Mouse (Mus musculus): ENCODE results near the gene 9530053A07Rik. TPM values are rescaled to one million over a fixed set of nuclear protein-coding genes. Genes with fewer than 3 reads are reported as not detected.

9530053A07Rik gene
- polyA plus RNA-seq, 1 experiment from 2014 or later: not detected

DNA sequence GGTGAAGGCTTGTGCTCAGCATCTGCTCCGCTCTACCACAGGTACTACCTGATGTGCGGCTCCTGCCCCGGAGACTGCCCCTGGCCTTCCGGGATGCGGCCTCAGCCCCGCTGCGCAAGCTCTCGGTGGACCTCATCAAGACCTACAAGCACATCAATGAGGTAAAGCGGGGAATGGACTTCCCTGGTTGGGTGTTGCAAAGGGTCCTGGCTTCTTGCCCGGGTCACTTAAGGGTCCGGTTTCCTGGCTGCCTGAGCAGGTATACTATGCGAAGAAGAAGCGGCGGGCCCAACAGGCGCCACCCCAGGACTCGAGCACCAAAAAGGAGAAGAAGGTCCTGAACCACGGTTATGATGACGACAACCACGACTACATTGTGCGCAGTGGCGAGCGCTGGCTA, 53.1 kb downstream of the 9530053A07Rik start:
- 96% methylated on average over 22 of the region's 22 CpGs for WGBS
- Histone ChIP-seq H3K27me3 (ENCODE audit: control insufficient read depth, insufficient read depth, low read length) (no peaks in the 10 kb centered on the region), H3K9me3 (ENCODE audit: control insufficient read depth, low read length) (no peaks in the 10 kb centered on the region), H3K4me1 (ENCODE audit: control insufficient read depth, insufficient read depth, low read length) (0 out of 2 replicates have a peak, but pooled peaks cover 6% of the 10 kb centered on the region), H3K36me3 (ENCODE audit: control insufficient read depth, insufficient read depth, low read length) (peaks cover 76% of the 10 kb centered on the region), H3K4me2 (replicated peaks; ENCODE audit: low read depth, low read length) (no peak overlapping the region), H3K4me3 (ENCODE audit: low read length) (no peak overlapping the region), H3K27ac (ENCODE audit: low read depth, low read length) (no peak overlapping the region), H3K9ac (ENCODE audit: low read depth, low read length) (no peak overlapping the region)
- ATAC-seq (ENCODE audit: low FRiP score, low TSS enrichment): no peak

DNA sequence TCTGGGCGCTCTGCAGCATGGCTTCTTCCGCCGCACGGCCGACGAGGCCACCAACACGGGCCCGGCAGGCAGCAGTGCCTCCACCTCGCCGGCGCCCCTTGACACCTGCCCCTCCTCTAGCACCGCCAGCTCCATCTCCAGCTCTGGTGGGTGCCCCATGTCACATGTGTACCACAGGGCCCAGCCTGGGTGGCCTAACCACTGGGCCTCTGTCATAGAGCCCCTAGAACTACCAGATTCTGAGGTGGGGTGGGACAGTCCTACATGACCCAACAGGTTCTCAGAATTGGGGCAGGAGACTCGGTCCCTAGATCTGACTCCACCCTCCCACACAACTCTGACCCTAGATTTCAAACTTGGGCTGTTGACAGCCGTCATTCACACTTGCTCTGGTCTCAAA, 56.6 kb downstream of the 9530053A07Rik start:
- 0 out of 2 replicates have a peak, but pooled peaks cover under 1% of the 10 kb centered on the region for H3K4me1 ChIP-seq (ENCODE audit: control insufficient read depth, insufficient read depth, low read length)
- H3K4me2 ChIP-seq (replicated peaks; ENCODE audit: low read depth, low read length): no peak overlapping the region
- no peak overlapping the region for H3K4me3 ChIP-seq (ENCODE audit: low read length)
- no peak overlapping the region for H3K27ac ChIP-seq (ENCODE audit: low read depth, low read length)
- H3K9me3 ChIP-seq (ENCODE audit: control insufficient read depth, low read length): no peaks in the 10 kb centered on the region
- H3K36me3 ChIP-seq (ENCODE audit: control insufficient read depth, insufficient read depth, low read length): peaks cover 95% of the 10 kb centered on the region
- H3K9ac ChIP-seq (ENCODE audit: low read depth, low read length): no peak overlapping the region; the same call in 1 of the 2 replicates
- no peaks in the 10 kb centered on the region for H3K27me3 ChIP-seq (ENCODE audit: control insufficient read depth, insufficient read depth, low read length)
- WGBS: 96% methylated on average over 14 of the region's 14 CpGs
- ATAC-seq (ENCODE audit: low FRiP score, low TSS enrichment): no peak

DNA sequence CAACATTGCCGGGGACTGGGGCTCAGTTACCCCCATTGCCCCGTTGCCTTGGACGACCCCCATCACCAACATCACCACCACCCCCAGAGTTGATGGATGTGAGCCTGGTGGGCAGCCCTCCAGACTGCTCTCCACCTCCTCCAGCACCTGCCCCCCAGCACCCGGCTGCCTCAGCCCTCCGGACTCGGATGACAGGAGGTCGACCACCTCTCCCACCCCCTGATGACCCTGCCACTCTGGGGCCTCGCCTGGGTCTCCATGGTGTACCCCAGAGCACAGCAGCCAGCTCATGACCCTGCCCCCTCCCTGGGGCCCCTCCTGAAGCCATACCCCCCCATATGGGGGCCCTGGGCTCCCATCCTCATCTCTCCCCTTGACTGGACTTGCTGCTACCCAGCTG, 57.4 kb downstream of the 9530053A07Rik start:
- no peaks in the 10 kb centered on the region for H3K9me3 ChIP-seq (ENCODE audit: control insufficient read depth, low read length)
- H3K4me1 ChIP-seq (ENCODE audit: control insufficient read depth, insufficient read depth, low read length): no peaks in the 10 kb centered on the region
- H3K27ac ChIP-seq (ENCODE audit: low read depth, low read length): no peak overlapping the region
- no peak overlapping the region for H3K4me3 ChIP-seq (ENCODE audit: low read length)
- H3K9ac ChIP-seq (ENCODE audit: low read depth, low read length): no peak overlapping the region
- H3K27me3 ChIP-seq (ENCODE audit: control insufficient read depth, insufficient read depth, low read length): no peaks in the 10 kb centered on the region
- no peak overlapping the region for H3K4me2 ChIP-seq (replicated peaks; ENCODE audit: low read depth, low read length)
- peaks cover 96% of the 10 kb centered on the region for H3K36me3 ChIP-seq (ENCODE audit: control insufficient read depth, insufficient read depth, low read length)
- no peak for ATAC-seq (ENCODE audit: low FRiP score, low TSS enrichment)
- WGBS: 80% methylated on average over 8 of the region's 8 CpGs

DNA sequence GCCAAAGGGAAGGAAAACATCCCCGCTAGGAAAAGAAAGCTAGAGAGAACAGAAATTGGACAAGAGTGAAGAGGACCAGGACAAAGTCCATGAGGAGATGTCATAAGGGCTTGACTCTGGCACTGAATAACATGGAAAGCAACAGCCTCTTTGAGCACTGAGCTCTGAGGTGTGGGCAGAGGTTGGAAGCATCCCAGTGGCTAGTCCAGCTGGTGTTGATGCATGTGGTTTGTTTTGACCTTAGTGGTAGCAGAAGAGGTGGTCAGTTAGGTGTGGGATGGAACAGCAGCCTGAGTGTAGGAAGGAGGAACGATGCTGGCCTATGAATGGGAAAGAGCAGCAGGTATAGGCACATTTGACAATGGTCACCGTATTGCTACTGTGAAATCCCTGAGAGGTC, 62.2 kb downstream of the 9530053A07Rik start:
- H3K9me3 ChIP-seq (ENCODE audit: control insufficient read depth, low read length): no peaks in the 10 kb centered on the region
- WGBS: 98% methylated on average over 3 of the region's 3 CpGs
- H3K36me3 ChIP-seq (ENCODE audit: control insufficient read depth, insufficient read depth, low read length): peaks cover 78% of the 10 kb centered on the region

DNA sequence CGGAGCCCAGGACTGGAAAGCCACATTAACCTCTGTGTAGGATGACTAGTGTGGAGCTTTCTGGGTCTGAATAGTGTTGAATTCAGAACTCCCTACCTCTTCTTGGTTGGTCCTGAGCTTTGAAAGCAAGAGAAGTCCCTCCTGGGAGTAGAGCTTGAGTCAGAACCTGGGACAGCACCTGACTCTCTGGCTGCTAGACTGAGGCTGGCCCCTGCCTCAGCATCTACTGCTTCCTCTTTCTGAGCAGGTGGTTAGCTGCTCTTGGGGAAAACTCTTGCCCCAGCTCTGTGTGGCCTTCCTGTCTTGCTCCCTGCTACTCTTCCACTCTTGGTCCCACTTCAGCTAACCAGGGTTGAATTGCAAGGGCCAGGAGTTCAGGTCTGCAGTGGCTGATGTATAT, 62.6 kb downstream of the 9530053A07Rik start:
- H3K36me3 ChIP-seq (ENCODE audit: control insufficient read depth, insufficient read depth, low read length): peaks cover 78% of the 10 kb centered on the region
- H3K4me2 ChIP-seq (replicated peaks; ENCODE audit: low read depth, low read length): no peak overlapping the region
- H3K9ac ChIP-seq (ENCODE audit: low read depth, low read length): no peak overlapping the region
- WGBS: 94% methylated on average over 1 of the region's 1 CpGs
- no peaks in the 10 kb centered on the region for H3K27me3 ChIP-seq (ENCODE audit: control insufficient read depth, insufficient read depth, low read length)
- H3K4me3 ChIP-seq (ENCODE audit: low read length): no peak overlapping the region
- no peaks in the 10 kb centered on the region for H3K9me3 ChIP-seq (ENCODE audit: control insufficient read depth, low read length)
- ATAC-seq (ENCODE audit: low FRiP score, low TSS enrichment): no peak
- no peak overlapping the region for H3K27ac ChIP-seq (ENCODE audit: low read depth, low read length)
- no peaks in the 10 kb centered on the region for H3K4me1 ChIP-seq (ENCODE audit: control insufficient read depth, insufficient read depth, low read length)

More for the DNA sequence above, 62.2 kb downstream of the 9530053A07Rik start:
- no peak overlapping the region for H3K4me3 ChIP-seq (ENCODE audit: low read length)
- H3K9ac ChIP-seq (ENCODE audit: low read depth, low read length): no peak overlapping the region
- H3K4me2 ChIP-seq (replicated peaks; ENCODE audit: low read depth, low read length): no peak overlapping the region
- no peak for ATAC-seq (ENCODE audit: low FRiP score, low TSS enrichment)
- H3K27me3 ChIP-seq (ENCODE audit: control insufficient read depth, insufficient read depth, low read length): no peaks in the 10 kb centered on the region
- H3K4me1 ChIP-seq (ENCODE audit: control insufficient read depth, insufficient read depth, low read length): no peaks in the 10 kb centered on the region
- H3K27ac ChIP-seq (ENCODE audit: low read depth, low read length): no peak overlapping the region

DNA sequence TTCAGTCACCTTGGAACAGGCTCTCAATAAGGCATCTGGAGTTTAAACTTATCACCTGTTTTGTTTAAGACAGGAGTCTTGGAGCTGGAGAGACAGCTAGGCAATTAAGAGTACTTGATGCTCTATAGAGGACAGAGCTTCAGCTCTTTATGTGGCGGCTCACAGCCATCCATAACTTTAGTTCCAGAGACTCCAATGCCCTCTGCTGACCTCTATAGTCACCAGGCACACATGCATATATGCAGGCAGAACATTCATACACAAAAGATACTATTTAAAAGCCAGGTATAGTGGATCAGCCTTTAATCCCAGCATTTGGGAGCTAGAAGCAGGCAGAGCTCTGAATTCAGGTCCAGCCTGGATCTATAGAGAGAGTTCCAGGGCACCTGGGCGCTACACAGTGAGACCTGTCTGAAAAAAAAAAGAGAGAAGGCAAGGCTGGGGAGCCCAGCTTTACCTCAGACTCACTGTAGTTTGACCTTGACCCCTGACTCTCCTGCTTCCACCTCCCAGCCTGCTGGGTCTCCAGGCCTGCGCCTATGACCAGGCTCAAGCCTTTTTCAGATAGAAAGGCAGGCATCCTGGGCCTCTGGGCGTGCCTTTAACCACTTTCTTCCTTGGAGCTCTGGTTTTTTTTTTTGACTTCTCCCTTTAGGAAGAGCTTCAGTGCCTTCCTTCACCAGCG, 66.3 kb downstream of the 9530053A07Rik start:
- WGBS: 82% methylated on average over 5 of the region's 5 CpGs
- H3K36me3 ChIP-seq (ENCODE audit: control insufficient read depth, insufficient read depth, low read length): peaks cover 53% of the 10 kb centered on the region
- no peak for ATAC-seq (ENCODE audit: low FRiP score, low TSS enrichment)

DNA sequence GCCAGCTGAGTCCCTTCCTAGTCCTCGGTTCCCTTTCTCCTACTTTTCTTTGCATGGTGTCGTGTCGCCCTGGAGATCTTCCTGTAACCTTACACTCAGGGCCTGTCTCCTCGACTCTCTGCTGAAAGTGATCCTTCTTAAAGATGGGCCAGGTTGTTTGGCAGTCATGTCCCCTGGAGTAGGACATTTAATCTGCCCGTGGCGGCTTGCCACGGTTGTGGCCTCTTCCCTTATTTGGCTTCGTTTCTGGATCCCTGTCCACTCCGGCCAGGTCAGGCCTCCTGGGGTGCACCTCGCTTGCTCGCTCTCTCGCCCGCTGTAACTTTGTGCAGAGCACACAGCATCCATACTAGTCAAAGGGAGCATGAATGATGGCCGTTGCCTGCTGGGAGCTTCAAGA, 67.3 kb downstream of the 9530053A07Rik start:
- no peak overlapping the region for H3K9ac ChIP-seq (ENCODE audit: low read depth, low read length)
- no peaks in the 10 kb centered on the region for H3K4me1 ChIP-seq (ENCODE audit: control insufficient read depth, insufficient read depth, low read length)
- ATAC-seq (ENCODE audit: low FRiP score, low TSS enrichment): peak; percentile 72
- WGBS: 45% methylated on average over 14 of the region's 14 CpGs
- H3K4me2 ChIP-seq (replicated peaks; ENCODE audit: low read depth, low read length): no peak overlapping the region
- no peak overlapping the region for H3K27ac ChIP-seq (ENCODE audit: low read depth, low read length)
- H3K36me3 ChIP-seq (ENCODE audit: control insufficient read depth, insufficient read depth, low read length): peaks cover 44% of the 10 kb centered on the region
- H3K9me3 ChIP-seq (ENCODE audit: control insufficient read depth, low read length): no peaks in the 10 kb centered on the region
- H3K27me3 ChIP-seq (ENCODE audit: control insufficient read depth, insufficient read depth, low read length): no peaks in the 10 kb centered on the region
- H3K4me3 ChIP-seq (ENCODE audit: low read length): no peak overlapping the region

More for the DNA sequence above, 66.3 kb downstream of the 9530053A07Rik start:
- no peaks in the 10 kb centered on the region for H3K27me3 ChIP-seq (ENCODE audit: control insufficient read depth, insufficient read depth, low read length)
- no peak overlapping the region for H3K9ac ChIP-seq (ENCODE audit: low read depth, low read length)
- no peak overlapping the region for H3K4me2 ChIP-seq (replicated peaks; ENCODE audit: low read depth, low read length)
- no peaks in the 10 kb centered on the region for H3K4me1 ChIP-seq (ENCODE audit: control insufficient read depth, insufficient read depth, low read length)
- H3K9me3 ChIP-seq (ENCODE audit: control insufficient read depth, low read length): no peaks in the 10 kb centered on the region
- H3K4me3 ChIP-seq (ENCODE audit: low read length): no peak overlapping the region
- peak overlapping the region; percentile 5; the same call in 1 of the 2 replicates for H3K27ac ChIP-seq (ENCODE audit: low read depth, low read length)

DNA sequence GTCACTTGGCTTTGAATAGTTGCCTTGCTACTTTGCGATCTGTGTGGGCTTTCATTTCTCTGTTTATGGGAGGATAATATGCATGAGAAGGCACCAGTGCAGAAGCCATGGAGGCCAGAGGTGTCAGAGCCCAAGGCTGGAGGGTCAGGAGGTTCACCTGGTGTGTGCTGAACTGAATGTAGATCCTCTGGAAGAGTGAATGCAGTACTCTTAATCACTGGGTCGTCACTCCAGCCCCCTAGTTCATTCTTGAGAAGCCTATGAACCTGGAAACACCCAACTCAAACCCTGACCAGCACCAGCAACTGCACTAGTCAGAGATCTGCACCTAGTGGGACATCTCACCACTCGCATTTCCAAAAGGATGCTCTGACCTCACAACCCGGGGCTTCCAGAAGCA, 69.8 kb downstream of the 9530053A07Rik start:
- Histone ChIP-seq H3K9ac (ENCODE audit: low read depth, low read length) (no peak overlapping the region), H3K4me3 (ENCODE audit: low read length) (no peak overlapping the region), H3K27ac (ENCODE audit: low read depth, low read length) (no peak overlapping the region), H3K4me2 (replicated peaks; ENCODE audit: low read depth, low read length) (no peak overlapping the region), H3K27me3 (ENCODE audit: control insufficient read depth, insufficient read depth, low read length) (no peaks in the 10 kb centered on the region), H3K9me3 (ENCODE audit: control insufficient read depth, low read length) (no peaks in the 10 kb centered on the region), H3K4me1 (ENCODE audit: control insufficient read depth, insufficient read depth, low read length) (no peaks in the 10 kb centered on the region), H3K36me3 (ENCODE audit: control insufficient read depth, insufficient read depth, low read length) (peaks cover 21% of the 10 kb centered on the region)
- WGBS: 67% methylated on average over 4 of the region's 4 CpGs
- no peak for ATAC-seq (ENCODE audit: low FRiP score, low TSS enrichment)

DNA sequence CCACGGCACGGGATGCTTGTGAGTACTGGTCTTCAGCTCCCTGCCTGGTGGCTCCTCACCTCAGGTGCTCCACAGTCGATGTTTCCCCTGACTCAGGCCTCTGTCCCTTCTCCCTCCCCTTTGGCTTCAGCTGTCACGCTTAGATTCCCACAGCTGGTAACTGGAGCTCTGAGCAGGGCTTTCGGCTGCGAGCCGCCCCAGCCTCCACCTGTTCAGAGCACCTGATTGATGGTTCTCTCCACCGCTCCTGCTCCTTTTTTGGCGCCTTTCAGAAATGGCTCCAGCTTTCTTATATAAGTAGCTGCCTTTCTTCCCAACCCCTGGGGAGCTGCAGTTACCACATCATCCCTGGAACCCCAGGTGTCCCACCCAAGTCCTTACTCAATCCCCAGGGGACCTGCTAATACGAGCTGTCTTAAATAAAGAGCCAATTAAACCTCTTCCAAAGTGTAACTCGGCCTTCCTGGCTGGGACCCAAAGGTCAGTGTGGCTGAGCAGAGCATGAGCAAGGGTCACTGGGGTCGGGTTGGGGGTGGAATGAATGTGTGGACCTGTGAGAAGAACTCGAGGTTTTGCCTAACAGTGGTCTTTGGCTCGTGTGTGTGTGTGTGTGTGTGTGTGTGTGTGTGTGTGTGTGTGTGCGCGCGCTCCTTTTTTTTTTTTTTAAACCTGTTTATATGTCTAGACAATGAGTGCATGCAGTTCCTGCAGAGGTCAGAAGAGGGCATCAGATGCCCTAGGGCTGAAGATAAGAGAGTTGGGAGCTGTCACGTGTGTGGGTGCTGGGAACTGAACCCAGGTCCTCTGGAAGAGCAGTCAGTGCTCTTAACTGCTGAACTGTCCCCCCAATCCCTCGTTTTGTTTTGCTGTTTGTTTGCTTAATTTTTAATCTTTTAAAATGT, 74.2 kb downstream of the 9530053A07Rik start:
- ATAC-seq (ENCODE audit: low FRiP score, low TSS enrichment): peak; percentile 91
- H3K27me3 ChIP-seq (ENCODE audit: control insufficient read depth, insufficient read depth, low read length): no peaks in the 10 kb centered on the region
- H3K4me3 ChIP-seq (ENCODE audit: low read length): no peak overlapping the region
- peak overlapping the region; percentile 37; the same call in 1 of the 2 replicates for H3K27ac ChIP-seq (ENCODE audit: low read depth, low read length)
- no peaks in the 10 kb centered on the region for H3K4me1 ChIP-seq (ENCODE audit: control insufficient read depth, insufficient read depth, low read length)
- 39% methylated on average over 19 of the region's 19 CpGs for WGBS
- H3K9me3 ChIP-seq (ENCODE audit: control insufficient read depth, low read length): no peaks in the 10 kb centered on the region
- H3K9ac ChIP-seq (ENCODE audit: low read depth, low read length): no peak overlapping the region
- no peaks in the 10 kb centered on the region for H3K36me3 ChIP-seq (ENCODE audit: control insufficient read depth, insufficient read depth, low read length)
- 0 out of 2 replicates have a peak overlapping the region, but pooled peaks have one; percentile 8 for H3K4me2 ChIP-seq (replicated peaks; ENCODE audit: low read depth, low read length)

Data from kidney, embryonic 14.5 days (tissue).